Mouse (Mus musculus) heart, adult 2 months (tissue): ENCODE data around the gene Gpr183.

Experiments used
- EP300 ChIP-seq: fragments of 200-500 bp; IDR thresholded peaks from 2 replicates; pipeline ENCODE4 v1.6.1; 2011; ENCODE audit warnings: low read depth, low read length, control low read depth; ENCODE audit not compliant: insufficient read depth
- POLR2A ChIP-seq: fragments of 200-500 bp; IDR thresholded peaks from 2 replicates; pipeline ENCODE4 v1.6.1; 2011; ENCODE audit warnings: mild to moderate bottlenecking, low read depth, low read length, control low read depth; ENCODE audit not compliant: insufficient read depth

- TF ChIP-seq POLR2A (no peak), EP300 (no peak)
These were observed 8.1 kb upstream of the Gpr183 start for GRCm38 (mm10) chr14:121973114-121973513.
